Mouse (Mus musculus): ENCODE data around the gene Nmnat2. TPM values are rescaled to one million over a fixed set of nuclear protein-coding genes. Genes with fewer than 3 reads are reported as not detected.

Gene Nmnat2
- total and polyA plus RNA-seq, 2 experiments = 0.18 to 0.23 TPM

- H3K4me3 ChIP-seq (ENCODE audit: insufficient read depth, low read depth, low read length) = no peak overlapping the region
- H3K27ac ChIP-seq (replicated peaks; ENCODE audit: insufficient read depth, low read depth, low read length) = no peak overlapping the region
- H3K4me1 ChIP-seq (ENCODE audit: control insufficient read depth, insufficient read depth, low read length) = no peaks in the 10 kb centered on the region
- no peaks in the 10 kb centered on the region for H3K36me3 ChIP-seq (ENCODE audit: control insufficient read depth, insufficient read depth, low read length)
- no peaks in the 10 kb centered on the region for H3K79me2 ChIP-seq (ENCODE audit: control insufficient read depth, insufficient read depth, low read length)
- WGBS = 86% methylated on average over 5 of the region's 5 CpGs
- TF ChIP-seq POLR2A (IDR thresholded peaks at IDR 0.05; ENCODE audit: extremely low read depth, insufficient read depth, low read length) (no peak), CTCF (IDR thresholded peaks at IDR 0.05; ENCODE audit: low read depth, low read length) (no peak)
- no peak for DNase-seq (ENCODE audit: extremely low read depth, low read depth, low spot score)
- no peak overlapping the region for H3K9ac ChIP-seq (ENCODE audit: low read depth, low read length)
- no peaks in the 10 kb centered on the region for H3K27me3 ChIP-seq (ENCODE audit: control insufficient read depth, insufficient read depth, low read length)
Observed at GRCm38 (mm10) chr1:153085198-153085597, 130.4 kb downstream of the Nmnat2 start.

- WGBS = 76% methylated on average over 5 of the region's 5 CpGs
- no peak for DNase-seq (ENCODE audit: extremely low read depth, low read depth, low spot score)
- Histone ChIP-seq H3K4me3 (ENCODE audit: insufficient read depth, low read depth, low read length) (no peak overlapping the region), H3K9ac (ENCODE audit: low read depth, low read length) (no peak overlapping the region), H3K27me3 (ENCODE audit: control insufficient read depth, insufficient read depth, low read length) (no peaks in the 10 kb centered on the region), H3K79me2 (ENCODE audit: control insufficient read depth, insufficient read depth, low read length) (no peaks in the 10 kb centered on the region), H3K36me3 (ENCODE audit: control insufficient read depth, insufficient read depth, low read length) (no peaks in the 10 kb centered on the region), H3K4me1 (ENCODE audit: control insufficient read depth, insufficient read depth, low read length) (no peaks in the 10 kb centered on the region), H3K27ac (replicated peaks; ENCODE audit: insufficient read depth, low read depth, low read length) (no peak overlapping the region)
- TF ChIP-seq CTCF (IDR thresholded peaks at IDR 0.05; ENCODE audit: low read depth, low read length) (no peak), POLR2A (IDR thresholded peaks at IDR 0.05; ENCODE audit: extremely low read depth, insufficient read depth, low read length) (no peak)
Observed at GRCm38 (mm10) chr1:153087771-153088170, 133.0 kb downstream of the Nmnat2 start.

- no peak overlapping the region for H3K9ac ChIP-seq (ENCODE audit: low read depth, low read length)
- H3K36me3 ChIP-seq (ENCODE audit: control insufficient read depth, insufficient read depth, low read length) = no peaks in the 10 kb centered on the region
- TF ChIP-seq CTCF (IDR thresholded peaks at IDR 0.05; ENCODE audit: low read depth, low read length) = no peak
- TF ChIP-seq POLR2A (IDR thresholded peaks at IDR 0.05; ENCODE audit: extremely low read depth, insufficient read depth, low read length) = no peak
- H3K27me3 ChIP-seq (ENCODE audit: control insufficient read depth, insufficient read depth, low read length) = no peaks in the 10 kb centered on the region
- DNase-seq (ENCODE audit: extremely low read depth, low read depth, low spot score) = no peak
- no peaks in the 10 kb centered on the region for H3K79me2 ChIP-seq (ENCODE audit: control insufficient read depth, insufficient read depth, low read length)
- H3K4me3 ChIP-seq (ENCODE audit: insufficient read depth, low read depth, low read length) = no peak overlapping the region
- no peaks in the 10 kb centered on the region for H3K4me1 ChIP-seq (ENCODE audit: control insufficient read depth, insufficient read depth, low read length)
- no peak overlapping the region for H3K27ac ChIP-seq (replicated peaks; ENCODE audit: insufficient read depth, low read depth, low read length)
- 82% methylated on average over 2 of the region's 2 CpGs for WGBS
Observed at GRCm38 (mm10) chr1:153090081-153090480, 135.3 kb downstream of the Nmnat2 start.

- Histone ChIP-seq H3K27ac (replicated peaks; ENCODE audit: insufficient read depth, low read depth, low read length) (no peak overlapping the region), H3K9ac (ENCODE audit: low read depth, low read length) (no peak overlapping the region), H3K4me1 (ENCODE audit: control insufficient read depth, insufficient read depth, low read length) (no peaks in the 10 kb centered on the region), H3K4me3 (ENCODE audit: insufficient read depth, low read depth, low read length) (no peak overlapping the region), H3K36me3 (ENCODE audit: control insufficient read depth, insufficient read depth, low read length) (no peaks in the 10 kb centered on the region), H3K27me3 (ENCODE audit: control insufficient read depth, insufficient read depth, low read length) (no peaks in the 10 kb centered on the region), H3K79me2 (ENCODE audit: control insufficient read depth, insufficient read depth, low read length) (no peaks in the 10 kb centered on the region)
- WGBS = 74% methylated on average over 4 of the region's 4 CpGs
- DNase-seq (ENCODE audit: extremely low read depth, low read depth, low spot score) = no peak
- TF ChIP-seq POLR2A (IDR thresholded peaks at IDR 0.05; ENCODE audit: extremely low read depth, insufficient read depth, low read length) = no peak
- TF ChIP-seq CTCF (IDR thresholded peaks at IDR 0.05; ENCODE audit: low read depth, low read length) = no peak
Observed at GRCm38 (mm10) chr1:153090807-153091206, 136.0 kb downstream of the Nmnat2 start.

- Histone ChIP-seq H3K27ac (replicated peaks; ENCODE audit: insufficient read depth, low read depth, low read length) (0 out of 2 replicates have a peak overlapping the region, but pooled peaks have one; percentile 12), H3K4me3 (ENCODE audit: insufficient read depth, low read depth, low read length) (no peak overlapping the region), H3K27me3 (ENCODE audit: control insufficient read depth, insufficient read depth, low read length) (no peaks in the 10 kb centered on the region), H3K9ac (ENCODE audit: low read depth, low read length) (no peak overlapping the region), H3K36me3 (ENCODE audit: control insufficient read depth, insufficient read depth, low read length) (no peaks in the 10 kb centered on the region), H3K4me1 (ENCODE audit: control insufficient read depth, insufficient read depth, low read length) (no peaks in the 10 kb centered on the region), H3K79me2 (ENCODE audit: control insufficient read depth, insufficient read depth, low read length) (no peaks in the 10 kb centered on the region)
- 31% methylated on average over 9 of the region's 9 CpGs for WGBS
- no peak for TF ChIP-seq CTCF (IDR thresholded peaks at IDR 0.05; ENCODE audit: low read depth, low read length)
- no peak for TF ChIP-seq POLR2A (IDR thresholded peaks at IDR 0.05; ENCODE audit: extremely low read depth, insufficient read depth, low read length)
- DNase-seq (ENCODE audit: extremely low read depth, low read depth, low spot score) = no peak
Observed at GRCm38 (mm10) chr1:153091438-153092236, 136.8 kb downstream of the Nmnat2 start.

Data from liver, adult 2 months (tissue).